Mouse (Mus musculus): ENCODE measurements around the gene Ccdc60.

- TF ChIP-seq CTCF (IDR thresholded peaks at IDR 0.05; ENCODE audit: low read depth), result no peak
- no peak for TF ChIP-seq EP300 (IDR thresholded peaks at IDR 0.05; ENCODE audit: low read depth)
These were observed at the start of gene Ccdc60 for GRCm38 (mm10) chr5:116288849-116289570.

All from heart, postnatal 0 days (tissue).